Mouse (Mus musculus) B cell, adult 2 months (primary cell): ENCODE measurements around the gene Acot3.
A peak's percentile ranks its signal among the peaks of the same experiment; 100 is the strongest.
"Not testable (repeated sequence)": the region's sequence is repeated elsewhere in the genome, so short reads cannot be mapped to it uniquely, and the experiment has no call there.

ENCODE experiments used
- DNase-seq, 2 experiments: peaks; one replicate each; pipeline ENCODE4 v3.0.0; 2022

Acot3 gene

GRCm38 (mm10) chr12:84044045-84044444 is 7.9 kb upstream of the Acot3 start:
- DNase-seq = no peak

DNA sequence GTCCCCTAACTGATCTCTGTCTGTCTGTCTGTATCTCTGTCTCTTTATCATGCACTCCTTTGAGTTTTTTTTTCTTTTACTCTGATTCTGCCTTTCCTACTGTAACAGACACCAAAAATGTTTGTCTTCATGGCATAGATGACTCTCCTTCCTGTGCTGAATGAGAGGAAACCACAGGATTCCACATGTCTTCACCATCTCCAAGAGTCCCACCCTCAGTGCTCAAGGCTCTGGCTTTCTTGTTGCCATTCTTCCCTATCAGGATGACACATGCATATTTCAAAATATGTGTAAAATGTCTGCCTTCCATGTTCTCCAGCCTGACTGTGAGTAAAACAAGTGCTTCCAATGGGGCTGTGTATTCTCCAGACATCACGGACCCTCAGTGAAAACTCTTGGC is 5.0 kb upstream of the Acot3 start:
- DNase-seq = no peak

DNA sequence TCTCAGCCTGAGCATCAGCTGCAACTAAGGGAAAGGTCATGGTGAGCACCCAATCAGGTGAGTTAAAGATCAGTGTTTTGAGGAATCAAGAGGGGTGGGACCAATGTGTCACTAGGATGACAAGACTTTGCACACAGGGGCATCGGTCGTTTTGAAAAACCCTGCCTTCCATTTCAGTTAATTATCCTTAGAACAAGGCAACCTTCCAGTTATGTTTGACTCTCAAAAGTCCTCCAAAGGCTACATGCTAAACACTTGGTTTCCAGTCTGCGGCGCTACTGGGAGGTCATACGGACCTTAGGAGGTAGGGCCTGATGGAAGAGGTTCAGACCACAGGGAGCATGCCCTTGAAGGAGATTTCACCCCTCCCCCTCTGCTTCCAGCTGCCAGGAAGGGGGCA is 1.2 kb upstream of the Acot3 start:
- not testable (repeated sequence) for DNase-seq

- DNase-seq = no peak
Observed at GRCm38 (mm10) chr12:84052609-84053008, 665 bp downstream of the Acot3 start.

- no peak for DNase-seq
Observed at GRCm38 (mm10) chr12:84053173-84053572, 1.2 kb downstream of the Acot3 start.

- no peak for DNase-seq
Observed at GRCm38 (mm10) chr12:84053679-84054391, 1.9 kb downstream of the Acot3 start.

GRCm38 (mm10) chr12:84060946-84061345 is 9.0 kb downstream of the Acot3 start:
- DNase-seq = peak; percentile 24 to 38

GRCm38 (mm10) chr12:84062336-84062735 is 10.4 kb downstream of the Acot3 start:
- no peak for DNase-seq

DNA sequence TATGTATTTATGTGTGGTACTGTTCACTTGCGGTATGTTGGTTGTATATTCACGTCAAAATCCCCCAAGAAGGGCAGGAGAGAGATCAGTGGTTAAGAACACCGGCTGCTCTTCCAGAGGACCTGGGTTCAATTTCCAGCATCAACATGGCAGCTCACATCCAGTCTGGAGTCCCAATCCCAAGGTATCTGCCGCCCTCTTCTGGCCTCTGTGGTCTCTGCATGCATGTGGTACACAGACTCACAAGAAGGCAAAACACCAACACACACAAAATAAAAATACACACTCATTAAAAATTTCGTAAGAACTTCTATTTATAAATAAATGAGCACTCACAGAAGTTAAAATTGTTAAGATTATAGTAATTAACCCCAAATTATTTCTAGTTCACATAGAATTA is 11.3 kb downstream of the Acot3 start:
- peak in 1 of 2 experiments; percentile 10 for DNase-seq

- no peak for DNase-seq
Observed at GRCm38 (mm10) chr12:84063833-84064232, 11.9 kb downstream of the Acot3 start.

DNA sequence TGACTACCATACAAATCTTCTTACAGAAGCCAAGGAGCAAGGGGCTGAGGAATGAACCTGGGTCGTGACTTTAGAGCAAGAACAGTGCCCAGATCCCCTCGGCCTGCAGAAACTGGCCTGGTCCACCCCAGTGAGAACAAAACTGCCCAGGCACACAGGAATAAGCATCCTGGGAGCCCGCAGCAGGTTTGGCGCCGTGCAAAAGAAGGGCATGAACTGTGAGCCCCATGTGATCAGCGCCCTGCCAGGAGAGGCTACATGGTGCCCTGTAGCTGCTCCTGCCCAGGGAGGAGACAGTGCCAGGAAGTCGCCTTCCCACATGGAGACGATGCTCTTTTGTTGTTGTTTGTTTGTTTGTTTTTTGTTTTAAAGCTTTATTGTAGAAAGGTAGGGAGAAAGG is 12.7 kb downstream of the Acot3 start:
- DNase-seq = no peak

DNA sequence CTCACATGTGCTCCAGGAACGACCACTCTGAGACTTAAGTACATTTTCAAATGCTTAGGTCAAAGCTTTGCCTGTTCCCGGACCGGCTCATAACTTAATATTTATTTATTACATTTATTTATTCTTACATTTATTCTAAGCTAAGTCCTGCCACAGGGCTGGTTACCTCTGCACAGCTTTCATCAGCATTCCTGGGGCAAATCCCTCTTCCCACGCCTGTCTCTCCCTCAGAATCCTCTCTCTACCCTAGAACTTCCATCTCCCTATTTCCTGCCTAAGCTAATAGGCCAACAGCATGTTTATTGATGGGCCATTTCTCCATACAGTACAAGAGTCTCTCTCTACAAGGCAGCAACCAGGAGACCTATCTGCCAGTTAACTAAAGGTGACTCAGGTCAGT is 15.8 kb downstream of the Acot3 start:
- DNase-seq = no peak

DNA sequence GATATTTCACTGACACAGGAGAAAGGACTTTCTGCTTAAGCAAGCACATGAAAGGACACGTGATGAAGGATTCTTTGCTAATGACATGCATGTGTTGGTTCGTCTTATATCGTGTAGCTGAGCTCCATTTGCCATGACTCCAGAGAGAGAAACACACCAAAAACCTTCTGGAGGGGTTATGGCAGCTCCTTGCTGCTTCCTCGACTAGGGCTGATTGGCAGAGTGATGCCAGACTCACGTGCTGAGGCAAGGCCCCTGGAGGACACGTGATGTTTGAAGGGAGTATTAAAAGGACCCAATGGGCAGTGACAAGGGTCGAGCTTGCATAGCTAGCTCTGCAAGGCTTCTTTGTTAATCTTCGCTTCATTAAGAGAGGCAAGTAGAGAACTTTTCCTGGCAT is 16.4 kb downstream of the Acot3 start:
- DNase-seq = no peak

DNA sequence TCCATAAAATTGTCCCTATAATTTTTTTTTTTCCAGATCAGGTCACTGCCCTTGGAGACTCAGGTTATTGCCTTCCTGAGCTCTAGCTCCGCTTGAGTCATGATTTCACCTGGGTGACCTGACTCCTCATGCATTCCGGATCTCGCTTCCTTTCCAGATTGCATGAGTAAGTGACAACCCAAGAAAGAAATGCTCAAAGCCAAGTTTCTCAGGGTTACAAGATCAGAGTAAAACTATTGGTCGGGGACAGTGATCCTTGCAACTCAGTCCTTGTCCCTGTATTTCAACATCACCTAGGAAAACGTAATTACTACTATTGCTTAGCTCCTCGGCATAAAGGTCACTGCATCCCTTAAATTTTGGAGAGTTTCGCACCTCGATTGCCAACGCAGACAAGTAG is 17.0 kb downstream of the Acot3 start, which contains the start of gene Acot5:
Gene Acot5, plus strand, starts transcription at position 340 of the 400 bp plus-strand sequence.
- DNase-seq = no peak

DNA sequence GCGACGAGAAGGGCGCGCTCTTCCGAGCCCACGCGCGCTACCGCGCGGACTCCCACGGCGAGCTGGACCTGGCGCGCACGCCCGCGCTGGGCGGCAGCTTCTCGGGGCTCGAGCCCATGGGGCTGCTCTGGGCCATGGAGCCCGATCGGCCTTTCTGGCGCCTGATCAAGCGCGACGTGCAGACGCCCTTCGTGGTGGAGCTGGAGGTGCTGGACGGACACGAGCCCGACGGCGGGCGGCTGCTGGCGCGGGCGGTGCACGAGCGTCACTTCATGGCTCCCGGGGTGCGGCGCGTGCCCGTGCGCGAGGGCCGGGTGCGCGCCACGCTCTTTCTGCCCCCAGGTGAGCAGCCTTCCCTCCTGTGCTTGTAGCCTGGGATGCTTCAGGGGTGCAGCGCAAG is 17.6 kb downstream of the Acot3 start:
- peak; percentile 32 for DNase-seq

GRCm38 (mm10) chr12:84071696-84072095 is 19.8 kb downstream of the Acot3 start:
- no peak for DNase-seq

DNA sequence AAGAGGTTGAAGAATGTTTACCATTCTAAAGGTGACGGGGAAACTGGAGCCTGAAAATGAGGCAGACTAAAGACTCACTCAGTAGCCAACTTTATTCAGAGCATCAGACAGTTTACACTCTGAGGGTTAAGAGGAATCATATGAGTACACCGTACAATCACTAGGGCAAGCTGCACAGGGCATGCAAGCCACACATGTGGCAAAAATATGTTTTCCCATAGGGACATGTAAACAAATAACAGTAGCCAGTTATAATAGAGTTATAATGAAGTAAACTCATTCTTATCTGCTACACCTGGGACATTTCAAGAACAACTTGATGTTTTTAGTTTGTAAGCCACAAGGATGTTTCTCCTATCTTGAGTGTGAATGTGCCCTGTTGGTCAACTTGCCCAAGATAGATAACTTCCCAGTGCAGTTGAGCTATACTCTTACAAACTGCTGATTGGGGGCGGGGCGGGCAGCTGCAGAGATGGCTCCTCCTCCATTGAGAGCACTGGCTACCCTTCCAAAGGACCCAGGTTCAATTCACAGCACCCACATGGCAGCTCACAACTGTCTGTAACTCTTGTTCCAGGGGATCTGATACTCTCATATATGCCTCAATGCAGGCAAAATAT is 25.5 kb downstream of the Acot3 start:
- no peak for DNase-seq

GRCm38 (mm10) chr12:84083842-84084241 is 31.9 kb downstream of the Acot3 start:
- no peak for DNase-seq

GRCm38 (mm10) chr12:84084581-84084980 is 32.6 kb downstream of the Acot3 start:
- DNase-seq = no peak

DNA sequence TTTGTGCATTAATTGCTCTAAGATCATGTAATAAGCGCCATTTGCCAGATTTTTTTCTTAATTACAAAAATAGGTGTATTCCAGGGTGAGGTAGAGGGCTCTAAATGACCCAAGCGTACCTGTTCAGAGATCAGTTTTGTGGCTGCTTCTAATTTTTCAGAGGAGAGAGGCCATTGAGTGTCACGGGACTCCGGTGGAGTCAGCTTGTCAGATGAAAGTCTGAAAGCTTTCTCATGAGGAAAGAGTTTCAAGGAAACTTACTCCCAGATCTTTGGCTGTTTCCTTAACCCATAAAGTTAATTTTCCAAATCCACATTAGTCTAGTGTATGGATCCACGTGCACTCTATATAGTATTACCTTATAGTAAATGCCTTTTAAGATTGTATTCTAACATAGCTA is 42.7 kb downstream of the Acot3 start:
- not testable (repeated sequence) for DNase-seq

GRCm38 (mm10) chr12:84099605-84100004 is 47.7 kb downstream of the Acot3 start:
- DNase-seq = no peak

DNA sequence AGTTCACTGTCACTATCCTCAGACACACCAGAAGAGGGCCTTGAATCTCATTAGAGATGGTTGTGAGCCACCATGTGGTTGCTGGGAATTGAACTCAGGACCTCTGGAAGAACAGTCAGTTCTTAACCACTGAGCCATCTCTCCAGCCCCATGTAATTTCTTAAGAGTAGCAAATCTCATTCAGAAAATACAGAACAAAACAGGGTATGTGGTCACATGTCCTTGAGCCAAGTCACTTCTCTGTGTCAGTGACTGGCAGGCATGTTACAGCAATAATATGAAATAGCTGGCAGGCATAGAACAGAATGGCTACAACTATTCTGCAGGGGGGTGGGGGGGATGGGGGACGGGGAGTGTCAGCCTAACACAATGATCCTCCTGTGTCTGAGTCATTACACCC is 48.1 kb downstream of the Acot3 start:
- peak in 1 of 2 experiments; percentile 7 for DNase-seq

GRCm38 (mm10) chr12:84100604-84101492 is 48.9 kb downstream of the Acot3 start, which contains the start of gene Acot6:
Gene Acot6 (plus strand): TSS chr12:84100654.
- DNase-seq = peak; percentile 55 to 59

DNA sequence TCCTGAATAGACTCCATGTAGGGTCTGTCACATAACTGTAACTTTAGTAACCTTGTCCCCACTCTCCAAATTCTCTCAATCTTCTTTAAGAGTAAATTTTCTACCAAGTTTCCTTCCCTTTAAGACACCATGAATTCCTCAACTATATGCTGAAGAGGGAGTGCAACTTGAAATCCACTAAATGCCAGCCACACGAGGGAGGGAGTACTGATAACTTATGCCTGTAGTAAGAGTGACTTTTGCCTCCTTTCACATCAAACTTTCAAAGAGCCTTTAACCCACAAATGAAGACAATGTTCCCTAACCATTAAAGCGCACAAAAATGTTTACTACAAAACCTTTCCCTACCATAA is 49.5 kb downstream of the Acot3 start:
- no peak for DNase-seq
